Comparison of ENCODE assay signal across 29 mouse cellular contexts in genomic region chr15:95542632-95543031, GRCm38 (mm10). TPM values are rescaled to one million over a fixed set of nuclear protein-coding genes. Genes with fewer than 3 reads are reported as not detected.
"Had no signal": no experiment of that assay in that cellular context is flagged by ENCODE, and none has a peak within 500 bp of the region (broad histone marks: within the 10 kb centered on the region; RNA-seq: fewer than 3 reads in every experiment).

No protein-coding gene starts in this region.

- H3K9me3 ChIP-seq: heart, embryonic 15.5 days; hindbrain, embryonic 13.5 days; hindbrain, embryonic 15.5 days; kidney, embryonic 15.5 days; limb, embryonic 15.5 days had no signal

- H3K27me3 ChIP-seq: heart, embryonic 13.5 days; heart, embryonic 15.5 days; hindbrain, embryonic 13.5 days; limb, embryonic 13.5 days; limb, embryonic 15.5 days had no signal

- H3K4me3 ChIP-seq: heart, adult 2 months; heart, embryonic 13.5 days; heart, embryonic 15.5 days; hindbrain, embryonic 13.5 days; hindbrain, embryonic 15.5 days; kidney, embryonic 15.5 days; limb, embryonic 13.5 days; limb, embryonic 15.5 days had no signal

- H3K4me1 ChIP-seq: heart, embryonic 13.5 days; heart, embryonic 15.5 days; hindbrain, embryonic 13.5 days; hindbrain, embryonic 15.5 days; kidney, embryonic 15.5 days; limb, embryonic 15.5 days had no signal

- DNase-seq: forebrain, postnatal 0 days; gastrocnemius, postnatal 14 days; gastrocnemius, postnatal 36 days; heart, adult 11 months; heart, adult 2 months; heart, postnatal 14 days; heart, postnatal 36 days; kidney, adult 11 months; kidney, adult 2 months; kidney, adult 9 months; kidney, postnatal 14 days; kidney, postnatal 36 days; layer of hippocampus, adult 9-11 months; layer of hippocampus, postnatal 36 days; left cerebral cortex, postnatal 4 days had no signal

- H3K36me3 ChIP-seq: heart, embryonic 13.5 days; heart, embryonic 15.5 days; hindbrain, embryonic 13.5 days; hindbrain, embryonic 15.5 days; kidney, embryonic 15.5 days; limb, embryonic 13.5 days; limb, embryonic 15.5 days had no signal

- H3K27ac ChIP-seq: heart, adult 2 months; heart, embryonic 13.5 days; heart, embryonic 15.5 days; hindbrain, embryonic 13.5 days; hindbrain, embryonic 15.5 days; hindbrain, postnatal 0 days; kidney, embryonic 15.5 days; kidney, postnatal 0 days; limb, embryonic 13.5 days; limb, embryonic 15.5 days had no signal

- H3K9ac ChIP-seq: forebrain, postnatal 0 days; heart, embryonic 13.5 days; heart, embryonic 15.5 days; hindbrain, embryonic 13.5 days; hindbrain, embryonic 15.5 days; kidney, embryonic 15.5 days; limb, embryonic 13.5 days; limb, embryonic 15.5 days had no signal

- H3K4me2 ChIP-seq: heart, embryonic 11.5 days; heart, embryonic 13.5 days; heart, embryonic 15.5 days; hindbrain, embryonic 13.5 days; hindbrain, embryonic 15.5 days; kidney, embryonic 15.5 days; limb, embryonic 13.5 days; limb, embryonic 15.5 days had no signal

- ATAC-seq: forebrain, postnatal 0 days; hindbrain, postnatal 0 days; intestine, embryonic 16.5 days had no signal

RNA-seq across cellular contexts. Expression of gene Nell2, which starts 14.3 kb away (rescaled TPM):
- total RNA-seq: hematopoietic stem cell, adult 5-6 weeks; liver, adult 2 months had no signal
- polyA plus RNA-seq: heart, postnatal 0 days; liver, adult 2 months had no signal
